33 mouse cellular contexts compared by ENCODE assay signal in the genomic region with DNA sequence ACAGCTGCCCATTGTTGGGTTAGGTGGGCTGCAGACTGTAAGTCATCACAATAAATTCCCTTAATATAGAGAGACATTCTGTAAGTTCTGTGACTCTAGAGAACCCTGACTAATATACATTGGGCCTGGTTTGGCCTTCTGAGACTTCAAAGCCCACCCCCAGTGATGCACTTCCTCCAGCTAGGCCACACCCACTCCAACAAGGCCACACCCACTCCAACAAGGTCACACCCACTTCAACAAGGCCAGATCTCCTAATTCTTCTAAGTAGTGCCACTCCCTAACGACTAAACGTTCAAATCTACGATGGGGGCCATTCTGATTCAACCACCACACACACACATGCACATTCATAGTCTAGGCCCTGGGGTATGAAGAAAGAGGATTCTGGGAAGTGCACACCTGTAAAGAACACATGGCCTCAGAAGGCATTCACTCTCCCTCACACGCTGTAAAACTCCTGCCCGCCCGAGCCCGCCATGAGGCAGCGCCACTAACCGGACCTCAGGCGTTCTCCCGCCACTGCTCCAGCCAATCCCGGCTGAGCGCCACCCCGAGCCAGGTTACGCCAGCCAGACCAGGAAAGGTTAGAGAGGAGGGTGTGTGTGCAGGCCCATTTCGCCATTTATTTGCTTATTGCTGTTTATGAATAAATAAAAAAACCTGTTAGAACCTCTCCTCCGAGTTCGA. TPM values are rescaled to one million over a fixed set of nuclear protein-coding genes. Genes with fewer than 3 reads are reported as not detected.
A peak's percentile ranks its signal among the peaks of the same experiment; 100 is the strongest.
DNase-seq lines count a peak whose midpoint lies in the region; ATAC-seq and TF ChIP-seq lines count a peak whose summit lies in the region.
"Had no signal": no experiment of that assay in that cellular context is flagged by ENCODE, and none has a peak within 500 bp of the region (broad histone marks: within the 10 kb centered on the region; RNA-seq: fewer than 3 reads in every experiment).

No protein-coding gene starts in this region.

- peak; percentile 70 for DNase-seq in heart, adult 11 months
- no peak for DNase-seq in testis, postnatal 14 days (ENCODE audit: low spot score)
- DNase-seq in R1 (ENCODE audit: low read depth, low spot score): peak; percentile 86
- DNase-seq in left cerebral cortex, adult 18-20 months (ENCODE audit: low spot score in 2 of 2): no peak
- DNase-seq: adrenal gland, adult 8-10 months; adrenal gland, postnatal 25 days; B cell, adult 2 months; cerebellum, adult 11-12 months; cerebellum, adult 8-10 months; cerebellum, postnatal 10 days; cerebellum, postnatal 36 days; embryo, embryonic 11 days; forebrain, postnatal 0 days; gastrocnemius, adult 2 months; gastrocnemius, postnatal 14 days; heart, adult 18-20 months; heart, postnatal 10 days; heart, postnatal 36 days had no signal

- no peaks in the 10 kb centered on the region for H3K36me3 ChIP-seq in heart, embryonic 12.5 days
- H3K36me3 ChIP-seq in testis, adult 2 months (ENCODE audit: control insufficient read depth, insufficient read depth, low read length): no peaks in the 10 kb centered on the region
- no peaks in the 10 kb centered on the region for H3K36me3 ChIP-seq in intestine, embryonic 16.5 days (ENCODE audit: control insufficient read depth, insufficient read depth, low read length)
- H3K36me3 ChIP-seq: embryonic facial prominence, embryonic 15.5 days; G1E; heart, embryonic 15.5 days; hindbrain, embryonic 10.5 days; hindbrain, embryonic 13.5 days; intestine, embryonic 15.5 days had no signal

- ATAC-seq in heart, embryonic 12.5 days (ENCODE audit: insufficient number of reproducible peaks, low FRiP score): no peak
- no peak for ATAC-seq in intestine, embryonic 16.5 days
- ATAC-seq: activated CD4-positive, CD25-positive, alpha-beta regulatory T cell, adult 4 months; forebrain, embryonic 14.5 days; forebrain, postnatal 0 days; hindbrain, embryonic 16.5 days; intestine, embryonic 15.5 days; Patski had no signal

- H3K27me3 ChIP-seq in heart, embryonic 12.5 days (replicated peaks): no peaks in the 10 kb centered on the region
- no peaks in the 10 kb centered on the region for H3K27me3 ChIP-seq in testis, adult 2 months (ENCODE audit: control insufficient read depth, insufficient read depth, low read length)
- no peaks in the 10 kb centered on the region for H3K27me3 ChIP-seq in intestine, embryonic 16.5 days (replicated peaks; ENCODE audit: control insufficient read depth, insufficient read depth, low read length)
- H3K27me3 ChIP-seq: CH12.LX; embryonic facial prominence, embryonic 15.5 days; heart, embryonic 15.5 days; hindbrain, embryonic 13.5 days; intestine, embryonic 15.5 days; Patski had no signal

- H3K9me3 ChIP-seq in heart, embryonic 12.5 days (replicated peaks): peaks cover 22% of the 10 kb centered on the region
- H3K9me3 ChIP-seq in intestine, embryonic 16.5 days (ENCODE audit: control insufficient read depth, low read length): no peaks in the 10 kb centered on the region
- H3K9me3 ChIP-seq: intestine, embryonic 15.5 days had no signal

- H3K4me2 ChIP-seq in heart, embryonic 12.5 days: no peak overlapping the region
- H3K4me2 ChIP-seq in intestine, embryonic 16.5 days (ENCODE audit: low read depth, low read length): no peak overlapping the region
- H3K4me2 ChIP-seq: embryonic facial prominence, embryonic 15.5 days; heart, embryonic 11.5 days; heart, embryonic 15.5 days; hindbrain, embryonic 13.5 days; intestine, embryonic 15.5 days had no signal

- TF ChIP-seq CTCF in testis, adult 2 months (IDR thresholded peaks at IDR 0.05; ENCODE audit: control insufficient read depth, insufficient read depth, insufficient replicate concordance, low read depth, low read length): no peak

- no peak overlapping the region for H3K27ac ChIP-seq in heart, embryonic 12.5 days (ENCODE audit: poor library complexity, severe bottlenecking)
- H3K27ac ChIP-seq in testis, adult 2 months (ENCODE audit: control insufficient read depth, insufficient read depth, low read depth, low read length): no peak overlapping the region
- H3K27ac ChIP-seq in intestine, embryonic 16.5 days (ENCODE audit: low read length): no peak overlapping the region
- H3K27ac ChIP-seq: embryonic facial prominence, embryonic 15.5 days; gastrocnemius, adult 2 months; heart, embryonic 15.5 days; hindbrain, embryonic 10.5 days; hindbrain, embryonic 13.5 days; intestine, embryonic 15.5 days had no signal

- WGBS in heart, embryonic 12.5 days: 88% methylated on average over 18 of the region's 18 CpGs
- 93% methylated on average over 18 of the region's 18 CpGs for WGBS in intestine, embryonic 16.5 days

- no peaks in the 10 kb centered on the region for H3K4me1 ChIP-seq in heart, embryonic 12.5 days (replicated peaks)
- peaks cover 25% of the 10 kb centered on the region for H3K4me1 ChIP-seq in testis, adult 2 months (ENCODE audit: control insufficient read depth, insufficient read depth, low read length)
- no peaks in the 10 kb centered on the region for H3K4me1 ChIP-seq in intestine, embryonic 16.5 days (ENCODE audit: control insufficient read depth, insufficient read depth, low read length)
- H3K4me1 ChIP-seq: embryonic facial prominence, embryonic 15.5 days; heart, embryonic 15.5 days; hindbrain, embryonic 13.5 days; intestine, embryonic 15.5 days had no signal

- no peak for TF ChIP-seq POLR2A in testis, adult 2 months (IDR thresholded peaks at IDR 0.05; ENCODE audit: control insufficient read depth, low read depth, low read length)

- H3K4me3 ChIP-seq in heart, embryonic 12.5 days: no peak overlapping the region
- H3K4me3 ChIP-seq in testis, adult 2 months (ENCODE audit: control insufficient read depth, low read depth, low read length): peak overlapping the region; percentile 53
- no peak overlapping the region for H3K4me3 ChIP-seq in intestine, embryonic 16.5 days (ENCODE audit: low read length)
- H3K4me3 ChIP-seq: embryonic facial prominence, embryonic 15.5 days; gastrocnemius, adult 2 months; heart, embryonic 15.5 days; hindbrain, embryonic 10.5 days; hindbrain, embryonic 13.5 days; intestine, embryonic 15.5 days had no signal

- H3K9ac ChIP-seq in heart, embryonic 12.5 days: no peak overlapping the region
- H3K9ac ChIP-seq in intestine, embryonic 16.5 days (ENCODE audit: low read depth, low read length): no peak overlapping the region
- H3K9ac ChIP-seq: embryonic facial prominence, embryonic 15.5 days; forebrain, postnatal 0 days; heart, embryonic 15.5 days; hindbrain, embryonic 13.5 days; intestine, embryonic 15.5 days had no signal

RNA-seq across cellular contexts. Expression of gene BC048403, which starts 20.7 kb away (rescaled TPM):
- polyA plus RNA-seq in heart, embryonic 12.5 days (2016; fragmentation: Nextera tagmentation; extraction: Ambion mirVana): 2.6 and 2.9 TPM in 2 replicates
- 3.0 and 3.3 TPM in 2 replicates for polyA plus RNA-seq in testis, adult 2 months (2012; rRNA removed)
- total RNA-seq in left cerebral cortex, adult 18-20 months (2021): 10 to 100 TPM; 10.1 TPM
- 2.6 and 3.0 TPM in 2 replicates for polyA plus RNA-seq in intestine, embryonic 16.5 days (2015; fragmentation: Nextera tagmentation; extraction: Ambion mirVana)

Comparison
In these comparisons a context has a peak if more than half of its experiments do, and no peak if none do; other contexts are left out.
1. DNase-seq: peak in heart, adult 11 months (single experiment) and R1 (single experiment); none in testis, postnatal 14 days (single experiment) and left cerebral cortex, adult 18-20 months (0 of 2).